Mouse (Mus musculus): ENCODE results near the gene Oscp1. TPM values are rescaled to one million over a fixed set of nuclear protein-coding genes. Genes with fewer than 3 reads are reported as not detected.

Gene Oscp1
- total RNA-seq, 2 experiments from 2014 or later, result 1.3 to 8.9 TPM

DNA sequence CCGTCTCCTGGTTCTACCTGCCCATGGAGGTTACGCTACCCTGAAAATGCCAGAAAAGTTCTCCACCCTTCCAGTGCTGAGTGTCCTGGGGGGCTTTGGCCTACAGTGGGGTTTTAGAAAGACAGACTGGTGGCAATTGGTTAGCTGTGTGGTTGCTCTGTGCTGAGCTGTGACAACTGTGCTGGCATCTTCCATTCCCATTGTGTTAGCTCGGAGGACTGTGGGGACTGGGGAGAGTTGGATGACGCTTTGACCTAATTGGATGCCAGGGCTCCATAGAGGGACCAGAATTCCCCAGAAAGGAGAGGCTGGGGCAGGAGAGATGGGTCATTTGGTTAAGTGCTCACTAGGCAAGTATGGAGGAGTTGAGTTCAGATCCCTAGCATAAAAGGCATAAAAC lies 75.9 kb downstream of the Oscp1 start:
- ATAC-seq (replicated peaks; ENCODE audit: low FRiP score, poor library complexity, severe bottlenecking), result no peak

DNA sequence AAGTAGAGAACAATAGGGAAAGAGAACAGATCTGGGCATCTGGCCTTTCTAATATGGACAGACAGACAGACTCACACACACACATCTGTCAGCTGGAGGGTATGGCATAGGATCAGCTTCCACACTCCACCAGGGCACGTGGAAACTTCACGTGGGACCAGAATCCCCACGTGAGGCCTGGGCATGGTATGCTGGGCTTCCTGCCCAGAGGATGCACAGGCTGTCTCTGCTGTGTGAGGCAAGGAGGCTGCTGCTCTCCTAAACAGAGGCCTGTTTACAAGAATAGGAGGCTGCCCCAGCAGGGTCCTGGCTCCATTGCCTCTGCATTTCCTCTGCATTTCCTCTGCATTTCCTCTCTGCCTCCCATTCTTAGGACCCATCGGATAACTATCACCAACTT lies 76.3 kb downstream of the Oscp1 start:
- no peak for ATAC-seq (replicated peaks; ENCODE audit: low FRiP score, poor library complexity, severe bottlenecking)

DNA sequence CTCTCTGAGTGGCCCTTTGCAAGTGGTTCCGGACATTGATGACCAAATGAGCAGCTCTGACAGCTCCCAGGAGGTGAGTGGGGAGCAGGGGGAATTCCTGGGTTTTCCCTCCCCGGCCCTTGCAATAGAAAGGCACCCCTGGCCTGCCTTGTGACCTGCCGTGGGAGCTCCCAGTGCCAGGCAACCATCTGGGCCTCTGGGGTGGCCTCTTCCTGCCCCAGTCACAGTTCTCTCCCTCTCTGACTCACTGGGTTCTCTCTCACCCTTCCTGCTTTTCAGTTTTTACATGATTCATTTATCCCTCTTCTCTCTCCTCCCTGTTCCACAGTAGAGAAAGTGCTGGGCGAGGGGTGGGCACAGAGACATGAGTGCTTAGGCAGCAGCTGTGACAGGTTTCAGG lies 79.4 kb downstream of the Oscp1 start:
- ATAC-seq (replicated peaks; ENCODE audit: low FRiP score, poor library complexity, severe bottlenecking), result no peak

DNA sequence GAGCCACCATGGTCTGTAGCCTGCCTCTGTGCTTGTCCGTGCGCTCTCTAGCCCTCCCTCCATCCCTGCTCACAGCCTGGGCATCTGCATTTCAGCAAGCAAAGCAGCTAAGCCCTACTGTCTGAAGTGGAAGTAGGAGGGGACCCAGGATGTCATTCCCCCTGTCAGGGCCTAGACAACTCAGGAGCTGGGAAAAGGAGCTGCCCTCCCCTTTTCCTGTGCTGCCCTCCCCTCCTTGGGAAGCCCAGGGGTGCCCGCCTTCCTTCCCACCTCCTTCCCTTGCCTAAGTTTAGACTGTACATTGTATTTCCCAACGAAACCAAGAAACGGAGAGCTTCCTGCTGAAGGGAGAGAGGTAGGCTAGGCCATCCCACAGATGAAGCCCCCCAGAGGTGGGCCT lies 82.7 kb downstream of the Oscp1 start:
- ATAC-seq (replicated peaks; ENCODE audit: low FRiP score, poor library complexity, severe bottlenecking), result no peak

Other genes starting within 250 kb of the Oscp1 start
- 33.2 and 46.1 TPM in 2 replicates for gene Csf3r, start 34.0 kb upstream of the Oscp1 start, total RNA-seq (2015; ENCODE audit: low replicate concordance)
- gene Csf3r, start 34.0 kb upstream of the Oscp1 start, total RNA-seq (2017; ENCODE audit: low replicate concordance), result 11.7 and 14.2 TPM in 2 replicates
- 22.6 and 42.9 TPM in 2 replicates for gene Mrps15, start 11.6 kb upstream of the Oscp1 start, total RNA-seq (2015; ENCODE audit: low replicate concordance)
- 15.5 and 28.0 TPM in 2 replicates for gene Mrps15, start 11.6 kb upstream of the Oscp1 start, total RNA-seq (2017; ENCODE audit: low replicate concordance)
- 18.0 and 73.2 TPM in 2 replicates for gene Lsm10, start 38.1 kb downstream of the Oscp1 start, total RNA-seq (2015; ENCODE audit: low replicate concordance)
- 2.2 and 4.1 TPM in 2 replicates for gene Lsm10, start 38.1 kb downstream of the Oscp1 start, total RNA-seq (2017; ENCODE audit: low replicate concordance)
- gene Stk40, start 45.4 kb downstream of the Oscp1 start, total RNA-seq (2015; ENCODE audit: low replicate concordance), result 4.7 and 10.1 TPM in 2 replicates
- gene Stk40, start 45.4 kb downstream of the Oscp1 start, total RNA-seq (2017; ENCODE audit: low replicate concordance), result 2.4 and 6.4 TPM in 2 replicates
- not detected in 2 replicates for gene Eva1b, start 89.2 kb downstream of the Oscp1 start, total RNA-seq (2015; ENCODE audit: low replicate concordance)
- 0.51 TPM in 1 of 2 replicates, not detected in the other for gene Eva1b, start 89.2 kb downstream of the Oscp1 start, total RNA-seq (2017; ENCODE audit: low replicate concordance)
- 1.8 TPM in 1 of 2 replicates, not detected in the other for gene Sh3d21, start 104.9 kb downstream of the Oscp1 start, total RNA-seq (2015; ENCODE audit: low replicate concordance)
- 0.90 TPM in 1 of 2 replicates, not detected in the other for gene Sh3d21, start 104.9 kb downstream of the Oscp1 start, total RNA-seq (2017; ENCODE audit: low replicate concordance)
- gene Thrap3, start 144.2 kb downstream of the Oscp1 start, total RNA-seq (2015; ENCODE audit: low replicate concordance), result 169 and 213 TPM in 2 replicates
- gene Thrap3, start 144.2 kb downstream of the Oscp1 start, total RNA-seq (2017; ENCODE audit: low replicate concordance), result 298 and 354 TPM in 2 replicates
- 6.7 and 12.3 TPM in 2 replicates for gene Map7d1, start 197.8 kb downstream of the Oscp1 start, total RNA-seq (2015; ENCODE audit: low replicate concordance)
- 6.3 and 8.2 TPM in 2 replicates for gene Map7d1, start 197.8 kb downstream of the Oscp1 start, total RNA-seq (2017; ENCODE audit: low replicate concordance)
- 10.9 and 22.3 TPM in 2 replicates for gene Trappc3, start 203.8 kb downstream of the Oscp1 start, total RNA-seq (2015; ENCODE audit: low replicate concordance)
- gene Trappc3, start 203.8 kb downstream of the Oscp1 start, total RNA-seq (2017; ENCODE audit: low replicate concordance), result 9.2 and 10.8 TPM in 2 replicates
- gene Col8a2, start 228.2 kb downstream of the Oscp1 start, total RNA-seq (2015; ENCODE audit: low replicate concordance), result not detected in 2 replicates
- 0.39 TPM in 1 of 2 replicates, not detected in the other for gene Col8a2, start 228.2 kb downstream of the Oscp1 start, total RNA-seq (2017; ENCODE audit: low replicate concordance)